Mouse (Mus musculus): Measurements from ENCODE around the gene Dag1.

Dag1 gene

GRCm38 (mm10) chr9:108182806-108183506, 80.8 kb downstream of the Dag1 start:
- DNase-seq: no peak

GRCm38 (mm10) chr9:108178391-108178790, 85.4 kb downstream of the Dag1 start:
- DNase-seq: no peak

GRCm38 (mm10) chr9:108175116-108175838, 88.5 kb downstream of the Dag1 start:
- DNase-seq: no peak

- DNase-seq: no peak
Measured at GRCm38 (mm10) chr9:108172777-108173350, 90.9 kb downstream of the Dag1 start.

- no peak for DNase-seq
Measured at GRCm38 (mm10) chr9:108169751-108170150, 94.0 kb downstream of the Dag1 start.

DNA sequence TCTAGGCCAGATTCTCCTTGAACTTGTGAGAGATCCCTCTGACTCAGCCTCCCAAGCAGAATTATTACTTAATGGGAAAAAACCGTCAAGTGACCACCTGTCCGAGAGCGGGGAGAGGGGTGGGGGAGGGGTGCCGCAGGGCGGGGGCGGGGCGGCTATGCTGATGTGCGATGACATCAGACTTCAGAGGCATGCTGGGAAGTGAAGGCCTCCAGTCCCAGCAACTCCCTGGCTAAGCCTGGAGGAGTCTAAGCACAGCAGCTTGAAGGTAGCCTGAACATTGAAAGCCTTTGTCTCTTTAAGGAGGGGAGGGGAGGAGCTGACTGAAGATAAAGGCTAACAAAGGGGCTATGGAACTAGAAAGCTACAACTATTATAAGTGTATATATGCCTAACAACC, 98.6 kb downstream of the Dag1 start:
- DNase-seq: no peak

- no peak for DNase-seq
Measured at GRCm38 (mm10) chr9:108163646-108164284, 100.0 kb downstream of the Dag1 start.

DNA sequence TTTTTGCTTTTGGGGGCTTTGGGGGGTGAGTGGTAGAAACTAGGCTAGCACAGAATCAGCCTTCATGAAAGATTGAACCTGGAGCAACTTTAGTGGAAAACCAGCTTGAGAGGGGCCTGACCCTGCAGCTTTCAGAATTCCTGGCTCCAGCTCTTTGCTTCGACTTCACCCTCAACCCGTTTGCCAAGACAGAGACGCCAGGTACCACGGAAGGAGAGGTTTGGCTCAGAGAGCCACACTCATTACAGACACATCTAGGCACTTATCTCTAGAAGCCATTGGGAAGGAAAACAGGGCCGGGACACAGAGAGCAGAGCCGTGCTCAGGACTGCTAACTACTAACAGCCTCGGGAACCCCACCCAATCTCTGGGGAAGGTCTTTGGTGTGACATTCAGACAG, 105.9 kb downstream of the Dag1 start:
- DNase-seq: no peak

- DNase-seq: no peak
Measured at GRCm38 (mm10) chr9:108157451-108157850, 106.3 kb downstream of the Dag1 start.

GRCm38 (mm10) chr9:108156786-108157185, 107.0 kb downstream of the Dag1 start:
- DNase-seq: no peak

GRCm38 (mm10) chr9:108154814-108155213, 108.9 kb downstream of the Dag1 start:
- DNase-seq: no peak

All from retina, postnatal 1 day (tissue).